Mouse (Mus musculus) MN1 (cell line): Measurements from ENCODE around the gene Olfr881.

Experiments used
- DNase-seq: peaks from one replicate; pipeline ENCODE4 v3.0.0-alpha.2; 2016; ENCODE audit warnings: low spot score

Gene Olfr881

DNA sequence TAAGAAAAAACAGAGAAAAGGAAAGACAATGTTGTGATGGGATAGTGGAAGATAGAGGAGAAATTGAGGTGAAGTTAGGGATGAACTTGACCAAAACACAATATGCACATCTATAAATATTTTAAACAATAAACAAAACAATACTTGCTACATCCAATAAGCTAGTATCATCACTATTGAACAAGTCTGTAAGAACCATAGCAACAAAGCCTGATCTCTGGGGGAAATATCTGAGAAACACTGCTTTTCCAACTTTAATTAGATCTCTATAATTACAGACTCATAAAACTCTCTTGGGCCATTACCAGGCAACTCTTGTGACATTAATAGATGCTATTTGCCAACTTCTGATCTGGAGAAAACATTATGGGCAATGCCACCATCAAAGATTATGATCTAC lies at the start of gene Olfr881:
Olfr881 (plus strand) TSS at position 301 of the 400 bp plus-strand sequence.
- no peak for DNase-seq

DNA sequence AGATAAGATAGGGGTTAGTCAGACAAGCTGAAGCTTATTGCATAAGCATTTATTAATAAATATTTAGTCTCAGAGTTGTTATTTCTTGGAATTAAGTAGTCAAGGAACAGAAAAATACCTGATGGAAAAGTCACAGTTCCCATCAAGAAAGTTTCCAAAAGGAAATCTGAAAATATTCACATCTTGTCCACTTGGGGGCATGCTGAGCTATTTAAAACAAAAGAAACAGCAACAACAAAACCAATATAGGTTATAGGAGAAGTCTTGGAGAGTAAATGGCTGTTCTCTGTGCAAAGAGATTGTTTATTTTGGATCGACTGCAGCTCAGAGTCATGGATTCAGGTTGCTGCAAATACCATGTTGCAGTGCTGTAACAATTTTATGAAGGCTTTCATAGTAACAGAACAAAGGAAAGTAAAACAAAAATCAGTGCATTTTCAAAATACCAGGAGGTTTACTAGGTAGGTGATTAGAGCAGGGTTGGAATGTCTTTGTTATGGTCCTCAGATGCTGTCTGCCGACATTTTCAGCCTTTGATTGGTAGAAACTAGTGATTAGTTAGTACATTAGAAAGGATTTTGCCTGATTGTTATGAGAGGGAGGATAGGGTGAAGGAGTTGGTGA lies 7.1 kb downstream of the Olfr881 start:
- no peak for DNase-seq

DNA sequence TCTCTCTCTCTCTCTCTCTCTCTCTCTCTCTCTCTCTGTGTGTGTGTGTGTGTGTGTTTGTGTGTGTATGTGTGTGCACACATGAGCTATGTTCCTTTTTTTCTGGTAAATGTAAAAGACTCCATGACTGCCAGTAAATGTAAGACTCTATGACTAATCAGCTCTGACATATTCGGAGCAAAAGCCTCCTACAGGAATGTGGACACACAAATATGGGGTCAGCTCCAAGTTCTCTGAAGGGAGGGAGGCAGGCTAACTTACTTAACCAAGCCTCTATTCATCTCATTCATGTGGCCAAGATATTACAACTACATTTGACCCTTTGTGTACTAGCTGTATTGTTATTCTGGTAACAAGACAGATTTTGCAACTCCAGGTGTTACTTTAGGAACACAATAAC lies 8.4 kb downstream of the Olfr881 start:
- DNase-seq = no peak

DNA sequence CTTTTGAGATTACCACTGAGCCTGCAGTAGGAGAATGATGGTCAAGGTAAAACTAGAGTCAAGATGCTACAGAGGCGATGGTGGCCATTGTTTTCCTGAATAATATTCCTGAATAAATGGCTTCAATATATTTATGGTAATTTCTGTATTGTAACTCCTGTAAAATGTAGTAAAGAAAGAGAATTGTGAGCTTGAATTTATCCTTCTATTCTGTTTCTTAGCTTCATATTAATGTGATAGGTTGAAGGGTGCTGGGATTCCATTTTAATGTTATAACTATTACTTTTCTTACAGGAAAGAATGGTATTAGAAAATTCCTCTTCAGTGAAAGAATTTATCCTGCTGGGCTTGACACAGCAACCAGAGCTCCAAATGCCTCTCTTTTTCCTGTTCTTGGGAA lies 33.9 kb downstream of the Olfr881 start, which contains the start of gene Olfr883:
Olfr883 (plus strand) TSS at position 301 of the 400 bp plus-strand sequence.
- DNase-seq = no peak
